Mouse (Mus musculus) cortical plate, adult 2 months (tissue): Measurements from ENCODE around the gene Nbeal2. TPM values are rescaled to one million over a fixed set of nuclear protein-coding genes. Genes with fewer than 3 reads are reported as not detected.
"Not testable (repeated sequence)": the region's sequence is repeated elsewhere in the genome, so short reads cannot be mapped to it uniquely, and the experiment has no call there.

ENCODE experiments used
- H3K27ac ChIP-seq: fragments of 200-500 bp; 2 replicates; pipeline ENCODE4 v1.5.1; 2012; ENCODE audit warnings: low read length, control low read depth, inconsistent platforms; ENCODE audit not compliant: insufficient read depth
- H3K4me1 ChIP-seq: fragments of 200-500 bp; 2 replicates; pipeline ENCODE4 v1.6.1; 2011; ENCODE audit warnings: low read length; ENCODE audit not compliant: control insufficient read depth, insufficient read depth
- H3K4me3 ChIP-seq: fragments of 200-500 bp; 2 replicates; pipeline ENCODE4 v1.5.1; 2011; ENCODE audit warnings: mild to moderate bottlenecking, low read length, control low read depth; ENCODE audit not compliant: insufficient read depth
- CTCF ChIP-seq: fragments of 200-500 bp; IDR thresholded peaks from 2 replicates; pipeline ENCODE4 v1.5.1; 2011; ENCODE audit warnings: mild to moderate bottlenecking, control low read depth, low read length; ENCODE audit not compliant: insufficient read depth; ENCODE audit errors: extremely low read depth
- POLR2A ChIP-seq: fragments of 200-500 bp; IDR thresholded peaks from 2 replicates; pipeline ENCODE4 v1.6.1; 2011; ENCODE audit warnings: mild to moderate bottlenecking, low read length, control low read depth; ENCODE audit not compliant: insufficient read depth; ENCODE audit errors: extremely low read depth
- polyA plus RNA-seq: library from polyadenylated mRNA; depleted of rRNA; stranded (reverse); fragments of >200 nt; gene quantifications from 2 replicates; pipeline ENCODE4 v1.2.3, GENCODE M21; 2012

The Nbeal2 gene
- polyA plus RNA-seq, 1 experiment, result 10.0 TPM

DNA sequence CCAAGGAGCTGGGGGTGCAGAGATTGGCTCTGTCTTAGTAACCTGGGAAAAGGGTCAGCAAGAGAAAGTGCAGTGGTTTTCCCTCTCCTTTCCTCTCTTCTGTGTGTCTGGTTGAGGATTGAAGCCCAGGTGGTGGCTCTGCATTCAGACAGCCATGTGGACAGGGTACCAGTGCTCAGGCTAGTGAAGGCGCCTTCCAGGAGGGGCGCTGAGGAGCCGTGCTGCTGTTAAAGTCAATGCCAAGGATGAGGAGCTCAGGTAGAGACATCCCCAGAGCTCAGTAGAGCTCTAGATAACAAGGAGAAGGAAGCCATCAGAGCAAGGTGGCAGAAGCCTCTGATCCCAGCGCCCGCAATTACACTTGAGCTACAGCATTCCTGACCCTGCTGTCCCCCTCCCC is 33.1 kb upstream of the Nbeal2 start:
- no peak for TF ChIP-seq POLR2A
- no peak for TF ChIP-seq CTCF
- peaks cover 18% of the 10 kb centered on the region for H3K4me1 ChIP-seq
- H3K4me3 ChIP-seq, result no peak overlapping the region
- no peak overlapping the region for H3K27ac ChIP-seq

DNA sequence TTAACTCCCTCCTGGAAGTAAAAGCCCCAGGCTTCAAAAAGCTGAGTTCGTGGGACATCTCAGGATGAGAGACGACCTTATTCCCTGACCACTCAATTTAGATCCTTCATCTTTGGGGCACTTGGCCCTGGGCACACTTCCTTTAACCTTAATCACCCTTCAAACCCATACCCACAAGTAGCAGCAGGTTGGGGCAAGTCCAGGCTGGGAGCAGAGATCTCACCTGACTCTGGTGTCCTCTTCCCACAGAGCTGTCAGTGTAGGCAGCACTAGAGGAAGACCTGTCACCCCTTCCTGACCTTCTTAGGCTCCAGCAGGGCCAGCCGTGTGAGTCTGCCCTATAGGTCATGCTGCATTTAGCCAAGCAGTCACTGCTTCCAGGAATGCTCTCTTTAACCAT is 32.5 kb upstream of the Nbeal2 start:
- no peak overlapping the region for H3K27ac ChIP-seq
- no peak overlapping the region for H3K4me3 ChIP-seq
- TF ChIP-seq CTCF, result no peak
- TF ChIP-seq POLR2A, result no peak
- peaks cover 20% of the 10 kb centered on the region for H3K4me1 ChIP-seq

DNA sequence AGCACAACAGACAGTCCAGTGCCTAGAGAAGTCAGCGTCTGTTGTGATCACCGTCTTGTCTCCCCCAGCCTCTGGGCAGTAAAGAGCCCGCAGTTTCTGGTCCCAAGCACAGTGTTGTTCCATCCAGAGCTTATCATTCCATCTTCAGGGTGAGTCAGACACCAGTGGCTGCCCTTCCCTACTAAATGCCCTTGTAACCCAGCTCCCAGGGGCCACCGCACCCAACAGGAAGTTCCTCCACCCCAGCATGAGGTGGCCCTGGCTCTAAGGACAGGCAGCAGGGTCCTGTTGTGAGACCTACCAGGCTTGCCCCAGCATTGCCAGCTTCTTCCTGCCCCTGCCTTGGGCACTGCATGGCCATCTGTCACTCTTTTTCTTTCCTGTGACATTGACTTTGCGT is 31.6 kb upstream of the Nbeal2 start:
- H3K27ac ChIP-seq, result no peak overlapping the region
- H3K4me1 ChIP-seq, result peaks cover 25% of the 10 kb centered on the region
- H3K4me3 ChIP-seq, result no peak overlapping the region
- TF ChIP-seq POLR2A (no peak), CTCF (no peak)

DNA sequence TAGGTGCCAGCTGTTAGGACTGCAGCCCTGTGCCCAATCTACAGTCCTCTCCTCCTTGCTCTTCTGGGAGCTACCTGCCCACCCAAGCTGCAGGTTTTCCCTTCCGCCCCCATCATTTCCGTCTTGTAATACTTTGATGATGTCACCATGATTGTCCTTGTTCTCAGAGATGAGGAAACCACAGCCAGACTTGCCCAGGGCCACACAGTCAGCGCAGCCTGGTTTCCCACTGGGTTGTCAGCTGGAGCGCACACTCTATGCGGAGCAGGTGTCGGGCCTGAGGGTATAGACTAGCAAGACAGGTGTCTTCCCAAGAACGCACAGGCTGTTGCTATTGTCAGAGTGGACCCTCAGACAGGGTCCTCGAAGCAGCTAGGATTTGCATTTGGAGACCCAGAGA is 31.2 kb upstream of the Nbeal2 start:
- TF ChIP-seq CTCF (no peak), POLR2A (no peak)
- no peak overlapping the region for H3K4me3 ChIP-seq
- H3K27ac ChIP-seq, result no peak overlapping the region
- peaks cover 25% of the 10 kb centered on the region for H3K4me1 ChIP-seq

DNA sequence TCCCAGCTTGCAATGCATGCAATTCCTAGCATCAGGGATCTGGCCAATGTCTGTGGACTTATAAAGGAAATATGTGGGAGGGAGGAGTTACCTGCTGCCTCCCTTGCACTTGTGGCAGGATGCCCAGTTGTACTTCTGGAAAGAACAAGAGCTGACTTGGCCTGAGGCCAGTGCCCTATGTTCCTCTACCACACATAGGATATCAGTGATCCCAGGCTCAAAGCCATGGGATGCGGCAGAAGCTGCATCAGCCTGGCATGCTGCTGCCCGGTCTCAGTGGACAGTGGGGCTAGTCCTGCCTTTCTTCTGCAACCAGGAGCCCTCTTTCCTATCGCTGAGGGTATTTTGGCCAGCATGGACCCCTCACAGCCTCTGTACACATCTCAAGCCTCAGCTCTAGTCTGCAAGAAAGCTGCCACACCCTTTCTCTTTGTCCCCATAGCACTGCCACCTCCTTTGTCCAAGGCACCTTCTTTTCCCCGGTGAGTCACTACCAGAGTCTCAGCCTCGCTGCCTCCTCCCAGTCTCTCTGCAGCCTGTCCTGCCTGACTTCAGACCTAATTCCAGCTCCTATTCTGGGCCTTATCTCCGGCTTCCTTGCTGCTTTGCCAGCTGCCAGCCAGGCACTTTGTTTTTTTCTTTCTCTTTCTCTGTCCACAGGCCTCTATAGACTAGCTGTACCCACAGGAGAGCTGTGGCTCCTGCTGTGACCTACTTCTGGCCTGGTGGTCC is 30.3 kb upstream of the Nbeal2 start:
- 0 out of 2 replicates have a peak overlapping the region, but pooled peaks have one; percentile 6 for H3K27ac ChIP-seq
- peaks cover 25% of the 10 kb centered on the region for H3K4me1 ChIP-seq
- TF ChIP-seq POLR2A (no peak), CTCF (no peak)
- H3K4me3 ChIP-seq, result no peak overlapping the region

DNA sequence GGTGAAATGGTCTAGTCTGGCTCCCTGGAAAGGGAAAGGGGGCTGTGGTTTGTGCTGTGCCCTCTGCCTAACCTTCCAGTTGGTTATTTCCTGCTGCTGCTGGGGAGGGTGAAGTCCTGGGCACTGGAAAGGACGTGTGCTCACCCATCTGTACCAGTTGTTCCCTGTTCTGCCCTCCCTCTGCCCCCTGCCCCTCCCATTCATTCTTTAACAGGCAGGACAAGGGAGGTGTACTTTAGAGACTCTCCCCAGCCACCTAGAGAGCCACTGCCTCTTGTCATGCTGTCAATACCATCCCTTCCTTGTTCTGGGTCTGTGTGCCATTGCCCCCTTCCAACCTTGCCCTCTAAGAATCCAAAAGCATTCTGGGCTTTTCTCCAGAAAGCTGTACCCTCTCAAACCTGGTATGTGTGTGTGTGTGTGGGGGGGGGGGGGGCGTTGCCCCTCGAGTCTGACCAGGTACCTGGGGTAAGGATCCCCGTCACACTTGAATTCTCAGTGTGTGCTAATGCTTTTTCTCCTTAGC is 29.7 kb upstream of the Nbeal2 start:
- Histone ChIP-seq H3K4me3 (no peak overlapping the region), H3K27ac (no peak overlapping the region), H3K4me1 (peaks cover 25% of the 10 kb centered on the region)
- no peak for TF ChIP-seq POLR2A
- TF ChIP-seq CTCF, result no peak

DNA sequence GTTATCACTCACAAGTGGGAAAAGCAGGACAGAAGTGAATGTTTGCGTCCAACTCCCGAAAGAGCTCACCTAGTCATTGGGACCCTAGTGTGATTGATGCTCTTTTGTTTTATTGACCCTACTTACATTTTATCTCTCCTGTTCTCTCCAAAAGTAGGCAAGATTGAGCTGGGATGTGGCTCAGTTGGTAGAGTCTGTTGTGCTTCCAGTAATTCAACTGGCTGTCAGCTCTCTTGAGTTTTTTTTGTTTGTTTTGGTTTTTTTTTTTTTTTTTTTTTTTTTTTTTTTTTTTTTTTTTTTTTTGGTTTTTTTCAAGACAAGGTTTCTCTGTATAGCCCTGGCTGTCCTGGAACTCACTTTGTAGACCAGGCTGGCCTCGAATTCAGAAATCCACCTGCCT is 28.7 kb upstream of the Nbeal2 start:
- not testable (repeated sequence) for H3K4me3 ChIP-seq, H3K27ac ChIP-seq
- H3K4me1 ChIP-seq, result peaks cover 25% of the 10 kb centered on the region

DNA sequence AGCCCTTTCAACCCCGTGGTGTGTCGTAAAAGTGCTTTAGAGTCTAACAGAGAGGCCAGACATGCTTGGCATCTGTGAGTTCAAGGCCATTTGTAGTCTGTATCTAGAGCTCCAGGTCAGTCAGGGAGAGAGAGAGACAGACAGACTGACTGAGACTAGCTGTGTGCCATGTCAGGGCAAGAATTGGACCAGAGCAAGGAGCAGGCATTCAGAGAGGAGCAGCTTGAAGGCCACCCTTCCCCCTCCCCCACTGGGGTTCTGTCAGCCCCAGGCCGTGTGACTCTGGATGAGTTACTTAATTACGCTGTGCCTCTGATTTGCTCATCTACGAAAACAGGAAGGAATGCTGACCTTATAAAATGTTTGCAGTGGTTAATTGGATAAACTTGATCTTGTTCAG is 28.3 kb upstream of the Nbeal2 start:
- H3K27ac ChIP-seq, result peak overlapping the region; percentile 10; the same call in 1 of the 2 replicates
- H3K4me1 ChIP-seq, result peaks cover 25% of the 10 kb centered on the region
- H3K4me3 ChIP-seq, result no peak overlapping the region
- no peak for TF ChIP-seq CTCF
- no peak for TF ChIP-seq POLR2A

DNA sequence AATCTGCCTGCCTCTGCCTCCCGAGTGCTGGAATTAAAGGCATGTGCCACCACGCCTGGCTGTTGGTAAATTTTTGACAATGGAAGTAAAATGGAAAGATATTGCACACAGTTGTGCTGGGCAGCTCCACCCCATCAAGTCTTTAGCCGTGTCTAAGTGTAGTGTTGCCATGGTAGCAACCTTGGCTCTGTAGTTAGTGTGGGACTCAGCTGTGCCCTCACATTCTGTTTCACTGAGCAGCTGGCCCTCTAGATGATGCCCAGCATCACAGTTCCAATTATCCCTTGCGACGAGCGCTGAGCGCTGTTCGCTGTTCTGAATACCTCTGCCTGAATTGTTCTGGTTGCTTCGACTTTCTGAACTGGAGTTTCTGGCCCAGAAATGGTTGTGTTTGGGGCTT is 27.9 kb upstream of the Nbeal2 start:
- no peak for TF ChIP-seq POLR2A
- TF ChIP-seq CTCF, result no peak
- Histone ChIP-seq H3K4me1 (peaks cover 25% of the 10 kb centered on the region), H3K4me3 (no peak overlapping the region), H3K27ac (0 out of 2 replicates have a peak overlapping the region, but pooled peaks have one; percentile 10)

DNA sequence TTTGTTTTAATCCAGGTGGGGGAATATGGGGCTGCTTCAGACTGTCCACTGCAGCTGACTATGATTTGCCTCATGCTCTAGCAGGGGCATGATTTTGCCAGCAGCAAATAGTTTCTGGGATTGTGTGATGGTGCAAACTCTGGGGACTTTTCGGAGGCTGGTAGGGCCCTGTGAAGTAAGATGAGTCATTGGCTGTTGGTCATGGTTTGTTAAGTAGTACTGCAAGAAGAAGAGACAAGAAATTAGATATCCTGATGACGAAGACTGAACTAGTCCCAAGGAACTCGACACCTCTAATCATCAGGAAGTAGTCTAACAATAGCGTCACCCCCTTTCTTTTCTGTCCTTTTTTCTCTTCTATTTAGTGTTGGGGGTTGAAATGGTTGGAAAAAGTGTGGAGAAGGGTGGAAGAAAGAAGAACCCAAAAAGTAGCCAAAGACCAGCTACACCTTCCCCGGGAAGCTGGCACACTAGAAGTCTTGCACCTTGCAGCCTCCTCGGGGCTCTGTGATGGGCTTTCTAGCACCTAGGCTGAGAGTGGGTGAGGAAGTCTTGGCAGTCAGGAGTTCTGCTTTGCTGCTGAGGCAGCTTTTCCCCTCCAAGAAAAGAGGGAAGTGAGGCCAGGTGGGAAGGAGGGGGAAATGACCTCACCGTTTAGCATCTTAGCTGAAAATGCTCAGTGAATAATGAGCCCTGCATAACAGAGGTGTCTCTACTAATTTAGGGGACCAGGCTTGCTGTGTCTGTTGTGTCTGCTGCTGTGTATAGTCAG is 27.0 kb upstream of the Nbeal2 start:
- H3K4me1 ChIP-seq, result peaks cover 25% of the 10 kb centered on the region
- H3K27ac ChIP-seq, result 0 out of 2 replicates have a peak overlapping the region, but pooled peaks have one; percentile 9

More for the DNA sequence above, 27.0 kb upstream of the Nbeal2 start:
- no peak overlapping the region for H3K4me3 ChIP-seq
- no peak for TF ChIP-seq CTCF
- no peak for TF ChIP-seq POLR2A
